Mouse (Mus musculus): ENCODE data around the gene Slc1a1.

Gene Slc1a1

GRCm38 (mm10) chr19:28915602-28916250, 80.9 kb downstream of the Slc1a1 start:
- DNase-seq (ENCODE audit: extremely low spot score, low read depth, low spot score) = no peak

- DNase-seq (ENCODE audit: extremely low spot score, low read depth, low spot score) = no peak
Observed at GRCm38 (mm10) chr19:28916492-28916891, 81.6 kb downstream of the Slc1a1 start.

GRCm38 (mm10) chr19:28917839-28918238, 83.0 kb downstream of the Slc1a1 start:
- DNase-seq (ENCODE audit: extremely low spot score, low read depth, low spot score) = no peak

- no peak for DNase-seq (ENCODE audit: extremely low spot score, low read depth, low spot score)
Observed at GRCm38 (mm10) chr19:28926366-28926765, 91.5 kb downstream of the Slc1a1 start.

- no peak for DNase-seq (ENCODE audit: extremely low spot score, low read depth, low spot score)
Observed at GRCm38 (mm10) chr19:28927396-28927795, 92.5 kb downstream of the Slc1a1 start.

GRCm38 (mm10) chr19:28929034-28929433, 94.2 kb downstream of the Slc1a1 start:
- DNase-seq (ENCODE audit: extremely low spot score, low read depth, low spot score) = no peak

- DNase-seq (ENCODE audit: extremely low spot score, low read depth, low spot score) = no peak
Observed at GRCm38 (mm10) chr19:28934897-28935296, 100.0 kb downstream of the Slc1a1 start.

GRCm38 (mm10) chr19:28940135-28940874, 105.5 kb downstream of the Slc1a1 start:
- no peak for DNase-seq (ENCODE audit: extremely low spot score, low read depth, low spot score)

GRCm38 (mm10) chr19:28941271-28941670, 106.4 kb downstream of the Slc1a1 start:
- DNase-seq (ENCODE audit: extremely low spot score, low read depth, low spot score) = no peak

- no peak for DNase-seq (ENCODE audit: extremely low spot score, low read depth, low spot score)
Observed at GRCm38 (mm10) chr19:28946782-28947181, 111.9 kb downstream of the Slc1a1 start.

- DNase-seq (ENCODE audit: extremely low spot score, low read depth, low spot score) = no peak
Observed at GRCm38 (mm10) chr19:28947311-28947710, 112.5 kb downstream of the Slc1a1 start.

- DNase-seq (ENCODE audit: extremely low spot score, low read depth, low spot score) = no peak
Observed at GRCm38 (mm10) chr19:28951251-28951650, 116.4 kb downstream of the Slc1a1 start.

- no peak for DNase-seq (ENCODE audit: extremely low spot score, low read depth, low spot score)
Observed at GRCm38 (mm10) chr19:28963113-28963512, 128.3 kb downstream of the Slc1a1 start.

- no peak for DNase-seq (ENCODE audit: extremely low spot score, low read depth, low spot score)
Observed at GRCm38 (mm10) chr19:28963513-28963841, 128.6 kb downstream of the Slc1a1 start.
